Mouse (Mus musculus): Measurements from ENCODE around the gene Gm49630. TPM values are rescaled to one million over a fixed set of nuclear protein-coding genes. Genes with fewer than 3 reads are reported as not detected.

Gene Gm49630
- not detected for polyA plus RNA-seq (2017; shearing (Covaris generic))

DNA sequence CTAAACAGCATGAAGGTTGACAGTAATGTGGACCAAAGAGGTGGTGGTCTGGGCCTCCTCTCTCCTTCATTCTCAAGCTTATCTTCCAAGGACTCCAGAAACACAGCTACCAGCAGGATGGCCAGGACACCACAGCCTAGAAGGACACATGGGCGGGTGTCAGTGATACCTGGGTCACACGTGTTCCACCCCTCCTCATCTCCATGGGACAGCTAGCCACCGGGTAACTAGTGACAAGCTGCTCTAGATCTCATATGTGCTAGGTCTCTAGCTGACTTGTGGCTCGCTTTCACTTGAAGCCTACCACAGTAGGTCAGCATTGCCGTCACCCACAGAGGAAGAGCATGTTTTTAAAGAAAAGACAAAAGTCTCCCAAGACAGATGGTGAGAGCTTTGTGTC, at the start of gene Gm49630:
TSS of gene Gm49630 (minus strand) at position 101 of the 400 bp plus-strand sequence.

GRCm38 (mm10) chr17:7385364-7385763, 13.6 kb upstream of the Gm49630 start, which contains the start of gene Unc93a2:
TSS of gene Unc93a2 (minus strand) at chr17:7385464.

GRCm38 (mm10) chr17:7352596-7352995, 19.2 kb downstream of the Gm49630 start, which contains the start of gene Ttll2:
TSS of gene Ttll2 (minus strand) at chr17:7352696.

DNA sequence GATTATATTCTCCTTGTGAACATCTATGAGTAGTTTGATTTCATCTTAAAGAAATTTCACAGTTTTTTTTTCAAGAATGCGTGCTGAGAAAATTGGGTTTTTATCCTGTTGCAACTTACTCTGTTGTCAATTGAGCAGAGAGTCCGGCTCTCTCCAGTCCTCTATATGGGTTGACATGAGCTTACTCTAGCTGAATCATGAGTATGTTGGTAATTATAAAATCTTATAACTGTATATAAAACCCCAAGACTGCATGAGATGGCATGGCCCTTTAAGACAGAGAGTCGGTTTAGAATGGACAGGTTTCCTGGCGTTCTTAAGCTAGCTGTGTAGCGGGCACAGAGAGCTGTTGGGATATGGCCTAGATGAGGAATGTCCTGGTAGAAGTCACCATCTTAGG, 47.4 kb downstream of the Gm49630 start, which contains the start of gene Tcp10a:
TSS of gene Tcp10a (plus strand) at position 301 of the 400 bp plus-strand sequence.

Other genes with a start within 250 kb of the Gm49630 start
- 2.0 TPM for gene Rps6ka2, start 201.9 kb downstream of the Gm49630 start, polyA plus RNA-seq (2017; shearing (Covaris generic))
- gene Tcp10a, start 47.3 kb downstream of the Gm49630 start, polyA plus RNA-seq (2017; shearing (Covaris generic)), result 0.39 TPM
- not detected for gene Ttll2, start 19.3 kb downstream of the Gm49630 start, polyA plus RNA-seq (2017; shearing (Covaris generic))
- gene Unc93a2, start 13.5 kb upstream of the Gm49630 start, polyA plus RNA-seq (2017; shearing (Covaris generic)), result not detected